Mouse (Mus musculus) limb, embryonic 11.5 days (tissue): ENCODE results near the gene Cad. TPM values are rescaled to one million over a fixed set of nuclear protein-coding genes. Genes with fewer than 3 reads are reported as not detected.

Experiments
- ATAC-seq: fragments of 200-750 bp; cut with Nextera tagmentation; 2 replicates; pipeline ENCODE4 v1.8.0; 2017; ENCODE audit warnings: low read depth; ENCODE audit not compliant: insufficient number of reproducible peaks, low FRiP score, low TSS enrichment
- DNase-seq: peaks from one replicate; pipeline ENCODE4 v3.0.0-alpha.2; 2015; ENCODE audit warnings: low spot score
- H3K27ac ChIP-seq: fragments of 300-500 bp; sonication (generic); replicated peaks from 2 replicates; pipeline ENCODE4 v1.5.1; 2014; ENCODE audit warnings: low read depth, mild to moderate bottlenecking, low read length
- H3K27me3 ChIP-seq: fragments of 300-500 bp; sonication (generic); 2 replicates; pipeline ENCODE4 v1.6.1; 2014; ENCODE audit warnings: mild to moderate bottlenecking, low read length, mixed read lengths; ENCODE audit not compliant: control insufficient read depth, insufficient read depth
- H3K36me3 ChIP-seq: fragments of 300-500 bp; sonication (generic); 2 replicates; pipeline ENCODE4 v1.6.1; 2014; ENCODE audit warnings: mild to moderate bottlenecking, low read length, moderate library complexity, mixed read lengths; ENCODE audit not compliant: control insufficient read depth, insufficient read depth
- H3K4me1 ChIP-seq: fragments of 300-500 bp; sonication (generic); 2 replicates; pipeline ENCODE4 v1.6.1; 2014; ENCODE audit warnings: low read length, mixed read lengths; ENCODE audit not compliant: control insufficient read depth, insufficient read depth
- H3K4me2 ChIP-seq: fragments of 300-500 bp; sonication (generic); 2 replicates; pipeline ENCODE4 v1.6.1; 2014; ENCODE audit warnings: low read depth, mild to moderate bottlenecking, moderate library complexity; ENCODE audit not compliant: severe bottlenecking
- H3K4me3 ChIP-seq: fragments of 300-500 bp; sonication (generic); 2 replicates; pipeline ENCODE4 v1.5.1; 2014; ENCODE audit warnings: low read depth, low read length
- H3K9ac ChIP-seq: fragments of 300-500 bp; sonication (generic); 2 replicates; pipeline ENCODE4 v1.6.1; 2014; ENCODE audit warnings: mild to moderate bottlenecking, low read length
- H3K9me3 ChIP-seq: fragments of 300-500 bp; sonication (generic); 2 replicates; pipeline ENCODE4 v1.6.1; 2016; ENCODE audit warnings: low read length; ENCODE audit not compliant: control insufficient read depth
- WGBS: fragments of 180-500 bp; shearing (Covaris S2); extraction: QIAGEN DNeasy Blood & Tissue Kit; methylation state at CpG from one replicate; pipeline ENCODE4 v1.1.7; 2014; 5-methylcytosine and 5-hydroxymethylcytosine counted together
- polyA plus RNA-seq: library from polyadenylated mRNA; unstranded; fragments of >200 nt; fragmentation: Nextera tagmentation; extraction: Ambion mirVana; gene quantifications from 2 replicates; pipeline ENCODE4 v1.2.1, GENCODE M21; 2014

Gene Cad
- polyA plus RNA-seq, 1 experiment from 2014 or later = 36.1 TPM

- Histone ChIP-seq H3K27me3 (no peaks in the 10 kb centered on the region), H3K9me3 (no peaks in the 10 kb centered on the region), H3K4me3 (no peak within 1 kb of the TSS), H3K9ac (no peak within 1 kb of the TSS), H3K4me2 (no peak within 1 kb of the TSS), H3K4me1 (no peaks in the 10 kb centered on the region), H3K27ac (no peak within 1 kb of the TSS), H3K36me3 (no peaks in the 10 kb centered on the region)
- DNase-seq (no peak), ATAC-seq (no peak)
- WGBS = 92% methylated on average over 18 of the region's 18 CpGs
Measured at GRCm38 (mm10) chr5:31108000-31108490, 53.5 kb downstream of the Cad start, which contains the start of gene Slc30a3. Gene Slc30a3 (minus strand): TSS chr5:31108237.

- H3K9me3 ChIP-seq = no peaks in the 10 kb centered on the region
- no peak for DNase-seq
- no peak for ATAC-seq
- no peaks in the 10 kb centered on the region for H3K36me3 ChIP-seq
- no peaks in the 10 kb centered on the region for H3K27me3 ChIP-seq
- no peak overlapping the region for H3K27ac ChIP-seq
- H3K4me1 ChIP-seq = no peaks in the 10 kb centered on the region
- H3K9ac ChIP-seq = no peak overlapping the region
- 31% methylated on average over 7 of the region's 7 CpGs for WGBS
- H3K4me2 ChIP-seq = no peak overlapping the region
- H3K4me3 ChIP-seq = no peak overlapping the region
Measured at GRCm38 (mm10) chr5:31110781-31111180, 56.2 kb downstream of the Cad start.

GRCm38 (mm10) chr5:31116354-31116753 lies 61.8 kb downstream of the Cad start, which contains the start of gene Trim54:
Gene Trim54 (plus strand): TSS chr5:31116712.
- Histone ChIP-seq H3K27me3 (no peaks in the 10 kb centered on the region), H3K27ac (no peak within 1 kb of the TSS), H3K9me3 (no peaks in the 10 kb centered on the region), H3K4me2 (no peak within 1 kb of the TSS), H3K4me1 (no peaks in the 10 kb centered on the region), H3K36me3 (no peaks in the 10 kb centered on the region), H3K4me3 (no peak within 1 kb of the TSS), H3K9ac (no peak within 1 kb of the TSS)
- DNase-seq (no peak), ATAC-seq (no peak)
- 38% methylated on average over 3 of the region's 3 CpGs for WGBS

- Histone ChIP-seq H3K4me2 (no peak overlapping the region), H3K27ac (no peak overlapping the region), H3K9ac (no peak overlapping the region), H3K36me3 (no peaks in the 10 kb centered on the region), H3K4me3 (no peak overlapping the region), H3K27me3 (no peaks in the 10 kb centered on the region), H3K4me1 (no peaks in the 10 kb centered on the region), H3K9me3 (no peaks in the 10 kb centered on the region)
- 19% methylated on average over 10 of the region's 10 CpGs for WGBS
- ATAC-seq (no peak), DNase-seq (no peak)
Measured at GRCm38 (mm10) chr5:31116912-31117311, 62.3 kb downstream of the Cad start.

GRCm38 (mm10) chr5:31121111-31121510 lies 66.5 kb downstream of the Cad start:
- DNase-seq (no peak), ATAC-seq (no peak)
- H3K9ac ChIP-seq = no peak overlapping the region
- no peak overlapping the region for H3K27ac ChIP-seq
- no peaks in the 10 kb centered on the region for H3K27me3 ChIP-seq
- H3K36me3 ChIP-seq = no peaks in the 10 kb centered on the region
- H3K9me3 ChIP-seq = no peaks in the 10 kb centered on the region
- no peaks in the 10 kb centered on the region for H3K4me1 ChIP-seq
- WGBS = 85% methylated on average over 8 of the region's 8 CpGs
- H3K4me3 ChIP-seq = no peak overlapping the region
- no peak overlapping the region for H3K4me2 ChIP-seq

GRCm38 (mm10) chr5:31123481-31123880 lies 68.9 kb downstream of the Cad start:
- no peaks in the 10 kb centered on the region for H3K36me3 ChIP-seq
- H3K4me2 ChIP-seq = no peak overlapping the region
- 45% methylated on average over 2 of the region's 2 CpGs for WGBS
- H3K27ac ChIP-seq = no peak overlapping the region
- no peaks in the 10 kb centered on the region for H3K27me3 ChIP-seq
- ATAC-seq = no peak
- DNase-seq = no peak
- H3K4me1 ChIP-seq = no peaks in the 10 kb centered on the region
- no peak overlapping the region for H3K4me3 ChIP-seq
- no peak overlapping the region for H3K9ac ChIP-seq
- H3K9me3 ChIP-seq = no peaks in the 10 kb centered on the region

- WGBS = 41% methylated on average over 5 of the region's 5 CpGs
- ATAC-seq (no peak), DNase-seq (no peak)
- no peaks in the 10 kb centered on the region for H3K27me3 ChIP-seq
- H3K36me3 ChIP-seq = no peaks in the 10 kb centered on the region
- H3K4me2 ChIP-seq = no peak overlapping the region
- H3K9me3 ChIP-seq = no peaks in the 10 kb centered on the region
- H3K27ac ChIP-seq = no peak overlapping the region
- no peak overlapping the region for H3K4me3 ChIP-seq
- H3K9ac ChIP-seq = no peak overlapping the region
- no peaks in the 10 kb centered on the region for H3K4me1 ChIP-seq
Measured at GRCm38 (mm10) chr5:31126050-31126449, 71.5 kb downstream of the Cad start.

Other genes starting within 250 kb of the Cad start
- gene Mapre3, start 240.1 kb upstream of the Cad start, polyA plus RNA-seq = 16.8 and 18.0 TPM in 2 replicates
- 49.3 and 50.9 TPM in 2 replicates for gene Tmem214, start 186.8 kb upstream of the Cad start, polyA plus RNA-seq
- 33.0 and 35.7 TPM in 2 replicates for gene Agbl5, start 166.1 kb upstream of the Cad start, polyA plus RNA-seq
- gene Ost4, start 147.0 kb upstream of the Cad start, polyA plus RNA-seq = 384 and 395 TPM in 2 replicates
- 117 and 122 TPM in 2 replicates for gene Emilin1, start 141.4 kb upstream of the Cad start, polyA plus RNA-seq
- gene Khk, start 133.3 kb upstream of the Cad start, polyA plus RNA-seq = 5.4 and 7.9 TPM in 2 replicates
- 2.2 and 2.7 TPM in 2 replicates for gene Cgref1, start 109.2 kb upstream of the Cad start, polyA plus RNA-seq
- 96.5 and 101 TPM in 2 replicates for gene Preb, start 94.4 kb upstream of the Cad start, polyA plus RNA-seq
- not detected in 2 replicates for gene Tcf23, start 86.1 kb upstream of the Cad start, polyA plus RNA-seq
- 75.0 and 83.9 TPM in 2 replicates for gene Atraid, start 6.5 kb upstream of the Cad start, polyA plus RNA-seq
- gene Slc5a6, start 5.9 kb upstream of the Cad start, polyA plus RNA-seq = 8.0 and 8.6 TPM in 2 replicates
- not detected in 2 replicates for gene Dnajc5g, start 51.5 kb downstream of the Cad start, polyA plus RNA-seq
- 0.20 TPM in 1 of 2 replicates, not detected in the other for gene Slc30a3, start 53.5 kb downstream of the Cad start, polyA plus RNA-seq
- gene Trim54, start 61.9 kb downstream of the Cad start, polyA plus RNA-seq = 0.30 and 0.65 TPM in 2 replicates
- not detected in 2 replicates for gene Ucn, start 84.0 kb downstream of the Cad start, polyA plus RNA-seq
- gene Mpv17, start 99.5 kb downstream of the Cad start, polyA plus RNA-seq = 55.6 and 56.6 TPM in 2 replicates
- 1.1 and 1.8 TPM in 2 replicates for gene Gm29609, start 125.1 kb downstream of the Cad start, polyA plus RNA-seq
- 89.2 and 104 TPM in 2 replicates for gene Gtf3c2, start 125.4 kb downstream of the Cad start, polyA plus RNA-seq
- gene Snx17, start 138.4 kb downstream of the Cad start, polyA plus RNA-seq = 138 and 144 TPM in 2 replicates
- 71.9 and 73.0 TPM in 2 replicates for gene Eif2b4, start 138.7 kb downstream of the Cad start, polyA plus RNA-seq
- gene Zfp513, start 147.5 kb downstream of the Cad start, polyA plus RNA-seq = 5.5 and 6.2 TPM in 2 replicates
- 154 and 159 TPM in 2 replicates for gene Ppm1g, start 165.9 kb downstream of the Cad start, polyA plus RNA-seq
- gene Nrbp1, start 186.1 kb downstream of the Cad start, polyA plus RNA-seq = 119 and 124 TPM in 2 replicates
- gene Gm9970, start 186.5 kb downstream of the Cad start, polyA plus RNA-seq = 0.38 and 0.49 TPM in 2 replicates
- gene Krtcap3, start 196.9 kb downstream of the Cad start, polyA plus RNA-seq = 23.3 and 24.9 TPM in 2 replicates
- 45.7 and 51.3 TPM in 2 replicates for gene Ift172, start 236.3 kb downstream of the Cad start, polyA plus RNA-seq
- gene Fndc4, start 241.3 kb downstream of the Cad start, polyA plus RNA-seq = 64.3 and 79.4 TPM in 2 replicates
- gene Gckr, start 242.7 kb downstream of the Cad start, polyA plus RNA-seq = 0.16 TPM in 1 of 2 replicates, not detected in the other